Comparison of ENCODE assay signal across 8 mouse cellular contexts in the genomic region with DNA sequence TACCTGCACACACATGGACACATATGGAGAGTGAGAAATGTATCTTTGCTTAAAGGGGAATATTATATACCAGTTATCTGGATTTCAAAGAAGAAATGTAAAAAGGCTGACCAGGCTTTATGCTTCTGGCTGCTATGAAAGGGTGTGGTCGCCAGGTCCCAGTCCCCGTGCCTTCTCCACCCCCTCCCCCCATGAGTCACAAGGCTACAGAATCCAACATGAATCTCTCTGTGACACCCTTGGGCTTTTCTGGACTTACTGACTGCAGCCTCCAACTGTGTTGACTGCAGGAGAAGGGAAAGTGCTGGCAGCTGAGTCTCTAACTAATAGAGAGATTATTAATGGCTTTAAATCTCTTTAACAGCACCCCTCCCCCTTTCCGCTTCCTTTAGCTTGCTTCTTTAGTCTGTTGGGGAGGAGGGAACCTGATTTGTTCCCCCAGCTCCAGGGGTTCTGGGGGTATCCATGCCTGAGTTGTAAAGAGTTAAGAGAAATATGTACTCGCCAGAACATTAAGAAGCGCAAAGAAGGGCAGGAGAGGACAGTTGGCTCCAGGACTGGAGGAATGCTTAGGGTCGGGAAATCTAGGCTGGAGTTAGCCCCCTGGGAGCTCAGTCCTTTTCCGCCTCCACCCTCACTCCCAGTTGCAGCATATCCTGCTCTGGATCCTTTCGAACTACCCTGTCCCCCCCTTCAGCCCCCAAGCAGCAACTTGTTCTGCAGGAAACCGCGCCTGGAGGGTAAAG. TPM values are rescaled to one million over a fixed set of nuclear protein-coding genes. Genes with fewer than 3 reads are reported as not detected.
DNase-seq lines count a peak whose midpoint lies in the region; ATAC-seq and TF ChIP-seq lines count a peak whose summit lies in the region.

A gene (plus strand): TSS at position 614 of the 746 bp plus-strand sequence.

- no peaks in the 10 kb centered on the region for H3K9me3 ChIP-seq in embryonic facial prominence, embryonic 13.5 days
- no peaks in the 10 kb centered on the region for H3K9me3 ChIP-seq in heart, embryonic 16.5 days (replicated peaks; ENCODE audit: control insufficient read depth, low read length)
- H3K9me3 ChIP-seq in kidney, postnatal 0 days (replicated peaks; ENCODE audit: low read length), result no peaks in the 10 kb centered on the region

- H3K36me3 ChIP-seq in embryonic facial prominence, embryonic 13.5 days, result no peaks in the 10 kb centered on the region
- no peaks in the 10 kb centered on the region for H3K36me3 ChIP-seq in heart, embryonic 16.5 days (ENCODE audit: control insufficient read depth, insufficient read depth)
- H3K36me3 ChIP-seq in kidney, postnatal 0 days (ENCODE audit: insufficient read depth, low read length), result no peaks in the 10 kb centered on the region
- peaks cover 9% of the 10 kb centered on the region for H3K36me3 ChIP-seq in macrophage (ENCODE audit: inconsistent target)

- H3K4me2 ChIP-seq in embryonic facial prominence, embryonic 13.5 days, result peak within 1 kb of the TSS; percentile 27
- peak within 1 kb of the TSS; percentile 66 for H3K4me2 ChIP-seq in heart, embryonic 16.5 days (ENCODE audit: low read depth, low read length)
- H3K4me2 ChIP-seq in kidney, postnatal 0 days (ENCODE audit: low read length), result peak within 1 kb of the TSS; percentile 41

- no peak within 1 kb of the TSS for H3K27ac ChIP-seq in embryonic facial prominence, embryonic 13.5 days
- peak within 1 kb of the TSS; percentile 59 for H3K27ac ChIP-seq in heart, embryonic 16.5 days (ENCODE audit: low read length)
- peak within 1 kb of the TSS; percentile 83 for H3K27ac ChIP-seq in kidney, postnatal 0 days
- peak within 1 kb of the TSS; percentile 85 for H3K27ac ChIP-seq in macrophage

- peaks cover 67% of the 10 kb centered on the region for H3K27me3 ChIP-seq in embryonic facial prominence, embryonic 13.5 days
- no peaks in the 10 kb centered on the region for H3K27me3 ChIP-seq in heart, embryonic 16.5 days (ENCODE audit: control insufficient read depth, insufficient read depth, low read length)
- peaks cover 5% of the 10 kb centered on the region; the same call in 1 of the 2 replicates for H3K27me3 ChIP-seq in kidney, postnatal 0 days (ENCODE audit: insufficient read depth, low read length)

- ATAC-seq in embryonic facial prominence, embryonic 13.5 days (ENCODE audit: insufficient number of reproducible peaks, insufficient read depth, low FRiP score, low TSS enrichment, low read depth), result no peak
- ATAC-seq in heart, embryonic 16.5 days (replicated peaks; ENCODE audit: extremely low read depth, insufficient read depth, low FRiP score), result peak; percentile 57
- peak; percentile 43 for ATAC-seq in kidney, postnatal 0 days (replicated peaks; ENCODE audit: low FRiP score, low read depth)

- peak; percentile 45 to 69 for DNase-seq in adrenal gland, adult (ENCODE audit: inconsistent age in 2 of 2, low spot score in 1 of 2)
- DNase-seq in kidney, postnatal 0 days (ENCODE audit: low spot score), result peak; percentile 88
- DNase-seq in ovary, postnatal 10 days (ENCODE audit: low spot score), result no peak
- no peak for DNase-seq in cerebellum, postnatal 36 days
- no peak for DNase-seq in yolk sac, embryonic 10.5 days (ENCODE audit: low spot score)

- H3K4me1 ChIP-seq in embryonic facial prominence, embryonic 13.5 days, result peaks cover 10% of the 10 kb centered on the region
- H3K4me1 ChIP-seq in heart, embryonic 16.5 days (ENCODE audit: control insufficient read depth, insufficient read depth, low read length), result peaks cover 4% of the 10 kb centered on the region
- no peaks in the 10 kb centered on the region; the same call in 1 of the 2 replicates for H3K4me1 ChIP-seq in kidney, postnatal 0 days (replicated peaks; ENCODE audit: insufficient read depth, low read length)

- H3K4me3 ChIP-seq in embryonic facial prominence, embryonic 13.5 days, result peak within 1 kb of the TSS; percentile 12; the same call in 1 of the 2 replicates
- peak within 1 kb of the TSS; percentile 45 for H3K4me3 ChIP-seq in heart, embryonic 16.5 days (ENCODE audit: low read length)
- H3K4me3 ChIP-seq in kidney, postnatal 0 days (replicated peaks; ENCODE audit: low read depth, low read length), result peak within 1 kb of the TSS; percentile 40
- H3K4me3 ChIP-seq in macrophage (ENCODE audit: inconsistent target), result peak within 1 kb of the TSS; percentile 84

- no peak within 1 kb of the TSS for H3K9ac ChIP-seq in embryonic facial prominence, embryonic 13.5 days
- H3K9ac ChIP-seq in heart, embryonic 16.5 days (ENCODE audit: low read length), result peak within 1 kb of the TSS; percentile 57
- H3K9ac ChIP-seq in kidney, postnatal 0 days (ENCODE audit: low read depth, low read length), result peak within 1 kb of the TSS; percentile 59

- H3K79me2 ChIP-seq in macrophage (ENCODE audit: inconsistent target), result peaks cover 31% of the 10 kb centered on the region

- no peak for TF ChIP-seq CTCF in kidney, postnatal 0 days (IDR thresholded peaks at IDR 0.05; ENCODE audit: low read depth)

- WGBS in embryonic facial prominence, embryonic 13.5 days, result 11% methylated on average over 10 of the region's 10 CpGs
- WGBS in heart, embryonic 16.5 days, result 15% methylated on average over 10 of the region's 10 CpGs
- 7% methylated on average over 10 of the region's 10 CpGs for WGBS in kidney, postnatal 0 days
- 79% methylated on average over 8 of the region's 10 CpGs for WGBS in macrophage (ENCODE audit: missing documents)

RNA-seq across cellular contexts. Expression of the gene that starts here (rescaled TPM):
- polyA plus RNA-seq in embryonic facial prominence, embryonic 13.5 days (2015; fragmentation: Nextera tagmentation; extraction: Ambion mirVana), result 0.94 and 1.8 TPM in 2 replicates
- 6.1 and 7.7 TPM in 2 replicates for polyA plus RNA-seq in heart, embryonic 16.5 days (2015; fragmentation: Nextera tagmentation; extraction: Ambion mirVana)
- 19.5 and 21.1 TPM in 2 replicates for polyA plus RNA-seq in kidney, postnatal 0 days (2015; fragmentation: Nextera tagmentation; extraction: Ambion mirVana)
- total RNA-seq in macrophage (2018; cell fraction: chromatin; rRNA removed), result 1,000 to 10,000 TPM in 1 of 26 experiments, 100 to 1,000 TPM in 25; 172 to 1,160 (median 366) TPM
- total RNA-seq in macrophage (2018; cell fraction: cytosol; rRNA removed), result 100 to 1,000 TPM; 262 to 673 (median 415) TPM
- 100 to 1,000 TPM; 136 to 954 (median 611) TPM for total RNA-seq in macrophage (2018; cell fraction: nucleus; rRNA removed)
- polyA plus RNA-seq in macrophage (2018), result 138 to 296 TPM (median 191 TPM) in 3 replicates

Comparison
In these comparisons a context has a peak if more than half of its experiments do, and no peak if none do; other contexts are left out.
1. DNase-seq: peak in adrenal gland, adult (2 of 2) and kidney, postnatal 0 days (single experiment); none in ovary, postnatal 10 days (single experiment), cerebellum, postnatal 36 days (0 of 2) and yolk sac, embryonic 10.5 days (single experiment).
2. H3K4me3 ChIP-seq: peak in every context shown above with its lines; median percentile 84 in macrophage; 45 in heart, embryonic 16.5 days; 40 in kidney, postnatal 0 days; 12 in embryonic facial prominence, embryonic 13.5 days.
3. Peak in every context shown above with its lines, with median percentiles within 50 percentile points of each other: H3K4me2 ChIP-seq.